Mouse (Mus musculus): ENCODE measurements around the gene Gm17622. TPM values are rescaled to one million over a fixed set of nuclear protein-coding genes. Genes with fewer than 3 reads are reported as not detected.
A peak's percentile ranks its signal among the peaks of the same experiment; 100 is the strongest.

The Gm17622 gene
- total RNA-seq, 2 experiments from 2014 or later = not detected

DNA sequence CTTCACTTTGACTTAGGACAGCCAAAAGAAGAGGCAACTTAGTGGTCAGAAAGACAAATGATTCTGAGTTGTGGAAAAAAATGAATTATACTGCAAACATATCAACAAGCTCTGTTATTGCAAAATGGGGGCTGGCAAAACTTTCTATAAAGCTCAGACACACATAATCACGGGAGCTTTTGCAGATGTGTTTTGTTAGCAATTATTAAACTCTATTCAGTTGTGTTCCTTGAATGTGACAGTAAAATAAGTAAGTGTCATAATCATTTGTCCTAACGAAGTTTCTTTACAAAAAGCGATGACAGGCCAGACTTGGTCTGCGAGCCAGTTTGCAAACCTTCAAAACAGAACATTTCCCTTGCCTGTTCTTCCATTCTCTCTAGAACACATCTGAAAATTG is 17.0 kb downstream of the Gm17622 start:
- no peak for ATAC-seq (replicated peaks; ENCODE audit: poor library complexity, severe bottlenecking)

DNA sequence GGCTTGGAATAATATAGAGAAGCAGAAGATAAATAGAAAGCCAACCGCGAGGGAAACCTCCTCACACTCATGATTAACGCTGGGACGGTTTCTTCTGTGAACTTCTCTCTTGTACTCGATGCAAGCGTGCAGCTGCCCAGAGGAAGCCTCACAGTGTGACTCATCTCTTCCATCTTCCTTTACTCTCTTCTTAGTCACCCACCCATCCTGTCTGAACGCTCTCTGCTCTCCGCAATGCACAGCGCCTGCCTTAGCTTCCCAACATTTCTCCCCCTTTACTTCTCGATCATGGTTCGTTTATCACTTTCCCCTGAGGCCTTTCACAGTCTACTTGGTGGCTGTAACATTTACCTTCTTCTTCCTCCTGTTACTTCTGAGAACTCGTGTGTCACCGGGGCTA is 20.1 kb downstream of the Gm17622 start:
- ATAC-seq (replicated peaks; ENCODE audit: poor library complexity, severe bottlenecking) = peak; percentile 85

DNA sequence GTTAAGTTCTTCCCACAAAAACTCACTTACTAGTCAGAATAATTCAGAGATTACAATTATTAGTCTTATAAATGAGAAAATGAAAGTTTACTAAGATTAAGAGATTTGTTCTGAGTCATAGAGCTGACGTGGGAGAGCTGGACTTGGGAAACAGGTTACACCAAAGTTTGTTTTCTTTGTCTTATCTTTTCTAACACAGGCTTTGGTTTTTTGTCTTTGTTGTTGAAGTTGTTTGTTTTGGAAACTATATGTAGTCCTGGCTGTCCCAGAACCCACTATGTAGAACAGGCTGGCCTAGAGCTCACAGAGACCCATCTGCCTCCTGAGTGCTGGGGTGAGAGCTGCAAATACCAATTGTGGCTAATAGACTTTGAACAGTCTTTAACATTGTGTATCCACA is 20.7 kb downstream of the Gm17622 start:
- ATAC-seq (replicated peaks; ENCODE audit: poor library complexity, severe bottlenecking) = no peak

DNA sequence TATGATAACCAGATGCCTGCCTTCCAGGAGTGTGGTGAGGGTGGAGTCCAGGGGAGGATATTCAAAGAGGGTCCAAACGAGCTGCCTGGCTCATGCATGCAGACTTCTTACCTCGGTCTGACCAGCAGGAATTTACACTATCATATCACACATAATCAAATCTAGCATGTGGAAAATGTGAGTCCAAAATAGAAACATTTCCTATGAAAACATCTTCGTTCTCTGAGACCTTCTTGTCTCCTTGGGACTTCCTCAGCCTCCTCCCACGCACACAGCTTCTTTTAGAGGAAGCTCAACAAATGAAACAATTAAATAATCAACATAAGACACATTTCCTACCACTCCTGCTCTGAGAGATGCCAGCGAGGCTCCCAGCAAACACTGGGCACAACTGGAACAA is 21.4 kb downstream of the Gm17622 start:
- ATAC-seq (replicated peaks; ENCODE audit: poor library complexity, severe bottlenecking) = no peak

DNA sequence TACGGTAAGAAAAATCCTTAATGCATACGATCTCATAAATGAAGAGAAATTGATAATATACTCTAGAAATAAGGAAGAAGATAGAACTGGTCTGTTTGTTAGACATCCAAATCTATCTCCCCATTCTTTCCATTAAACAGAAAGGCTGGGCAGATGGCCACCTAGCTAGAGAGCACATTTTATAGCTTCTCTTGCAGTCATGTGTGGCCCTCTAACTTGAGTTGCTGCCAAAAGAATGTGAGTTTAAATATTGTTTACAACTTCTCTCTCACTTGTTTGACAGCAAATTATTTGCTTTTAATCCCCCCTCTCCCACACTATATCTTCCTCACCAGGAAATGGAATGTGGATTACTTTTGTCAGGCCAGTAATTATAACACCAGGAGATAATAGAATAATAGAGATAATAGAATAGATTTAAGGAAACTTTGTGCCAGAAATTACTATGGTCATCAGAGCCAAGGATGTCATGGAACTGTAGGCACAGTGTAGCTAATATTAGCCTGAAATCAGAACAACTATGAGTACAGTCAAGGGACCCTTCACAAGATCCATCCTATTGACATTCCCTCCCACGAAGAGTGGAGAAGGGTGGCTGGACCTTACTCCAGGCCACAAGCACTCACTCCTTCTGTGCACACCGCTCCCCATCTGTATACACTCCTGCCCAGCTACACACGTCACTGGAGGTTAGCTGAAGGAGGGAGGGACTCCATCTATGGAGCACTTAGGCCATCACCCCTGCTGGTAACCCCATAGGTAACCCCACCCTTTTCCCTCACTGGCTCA is 23.8 kb downstream of the Gm17622 start:
- no peak for ATAC-seq (replicated peaks; ENCODE audit: poor library complexity, severe bottlenecking)

DNA sequence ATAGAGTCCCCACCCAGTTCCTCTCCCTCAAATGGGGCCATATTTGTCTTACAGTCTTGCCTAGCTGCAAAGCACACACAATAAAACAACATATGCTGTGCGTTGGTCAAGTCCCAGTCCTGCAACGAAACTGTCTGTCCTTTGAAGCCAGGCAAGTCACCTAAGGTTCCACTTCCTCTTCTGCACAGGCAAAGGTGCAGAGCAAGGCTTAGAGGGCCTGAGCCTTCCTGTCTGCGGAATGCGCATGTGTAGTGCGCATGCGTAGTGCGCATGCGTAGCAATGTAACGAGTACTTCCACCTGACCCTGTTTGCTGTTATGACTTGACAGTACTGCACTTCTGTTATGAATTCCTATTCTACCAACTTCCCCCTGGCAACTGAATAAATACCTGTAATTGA is 25.7 kb downstream of the Gm17622 start:
- peak; percentile 33; the same call in 1 of the 2 replicates for ATAC-seq (replicated peaks; ENCODE audit: poor library complexity, severe bottlenecking)

DNA sequence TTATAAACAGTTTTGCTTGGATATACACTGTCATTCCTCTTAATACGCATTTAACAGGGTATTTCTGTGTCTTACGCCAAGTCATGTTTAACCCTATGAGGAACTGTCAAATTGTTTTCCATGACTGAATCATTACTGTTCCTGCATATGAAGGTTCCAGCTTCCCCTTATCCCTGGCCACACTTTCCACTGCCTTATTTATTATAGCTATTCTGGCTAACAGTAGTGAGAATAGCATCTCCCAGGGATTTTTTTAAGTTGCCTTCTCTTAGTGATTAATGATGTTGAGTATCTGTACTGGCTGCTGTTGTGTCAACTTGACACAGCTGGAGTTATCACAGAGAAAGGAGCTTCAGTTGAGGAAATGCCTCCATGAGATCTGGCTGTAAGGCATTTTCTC is 26.8 kb downstream of the Gm17622 start:
- no peak for ATAC-seq (replicated peaks; ENCODE audit: poor library complexity, severe bottlenecking)

DNA sequence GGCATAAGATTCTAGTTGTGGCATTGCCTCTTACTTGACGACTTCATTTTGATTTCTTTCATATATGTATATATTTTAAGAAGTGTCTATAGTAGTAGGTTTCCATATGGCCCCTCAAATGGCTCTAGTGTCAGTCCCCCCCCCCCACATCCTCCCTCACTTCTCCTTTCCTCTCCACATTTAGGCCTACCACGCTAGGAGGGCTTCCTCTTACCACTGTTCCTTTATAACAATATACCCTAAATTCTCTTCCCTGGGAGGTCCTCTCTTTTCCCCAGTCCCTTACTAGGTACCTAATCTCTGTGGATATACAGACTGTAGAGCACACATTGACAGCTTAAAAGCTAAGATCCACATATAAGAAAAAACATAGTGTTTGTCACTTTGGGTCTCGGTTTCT is 30.8 kb downstream of the Gm17622 start:
- ATAC-seq (replicated peaks; ENCODE audit: poor library complexity, severe bottlenecking) = peak; percentile 59; the same call in 1 of the 2 replicates

DNA sequence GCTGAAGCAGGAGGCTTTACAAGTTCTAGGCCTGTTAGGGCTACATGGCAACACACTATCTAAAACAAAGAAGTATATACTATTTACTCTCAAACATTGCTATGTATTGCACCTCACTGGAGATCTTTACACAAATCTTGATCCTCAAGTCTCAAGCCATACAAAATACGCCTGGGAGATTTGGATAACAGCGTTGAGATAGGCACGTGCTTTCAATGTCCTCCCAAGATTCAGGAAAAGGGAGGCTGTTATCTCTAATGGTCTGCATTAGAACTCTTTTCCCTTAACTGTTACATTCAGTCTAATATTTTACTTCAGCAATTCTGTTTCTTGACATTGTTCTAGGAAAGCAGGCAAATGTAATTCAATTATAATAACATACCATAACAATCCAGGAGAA is 36.5 kb downstream of the Gm17622 start:
- ATAC-seq (replicated peaks; ENCODE audit: poor library complexity, severe bottlenecking) = no peak

DNA sequence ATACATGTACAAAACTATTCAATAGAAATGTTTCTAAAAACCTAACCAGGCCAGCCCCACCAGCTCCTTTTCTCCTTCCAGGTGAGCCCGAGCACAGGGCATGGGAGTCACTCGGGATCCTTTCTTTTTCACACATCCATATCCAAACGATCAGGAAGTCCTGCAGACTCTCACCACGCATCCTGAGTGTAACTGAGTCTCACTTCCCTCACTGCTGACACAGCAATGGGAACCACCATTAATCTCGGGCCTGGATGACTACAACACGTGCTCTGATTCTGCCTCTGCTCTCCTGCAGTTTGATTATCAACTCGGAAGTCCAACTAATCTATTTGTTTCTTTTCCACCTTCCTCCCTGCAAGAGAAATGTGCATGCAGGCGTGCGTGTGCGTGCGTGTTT is 37.3 kb downstream of the Gm17622 start:
- peak; percentile 86 for ATAC-seq (replicated peaks; ENCODE audit: poor library complexity, severe bottlenecking)

DNA sequence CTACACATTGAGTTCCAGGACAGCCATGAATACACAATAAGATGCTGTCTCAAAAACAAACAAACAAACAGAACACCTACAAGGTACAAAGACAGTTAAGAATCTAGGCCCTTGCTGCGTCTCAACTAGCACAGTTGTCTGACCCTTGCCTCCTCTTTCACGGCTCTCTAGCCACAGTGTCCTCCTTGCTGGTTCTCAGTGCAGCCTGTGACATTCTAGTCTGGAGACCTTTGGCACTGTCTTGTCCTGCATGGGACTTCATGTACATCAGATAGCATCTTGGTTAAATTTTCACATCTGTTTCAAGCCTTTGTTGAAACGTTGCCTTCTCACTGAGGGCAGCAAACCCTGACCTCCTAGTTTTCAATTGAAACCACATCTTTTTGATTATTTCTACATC is 38.2 kb downstream of the Gm17622 start:
- ATAC-seq (replicated peaks; ENCODE audit: poor library complexity, severe bottlenecking) = no peak

DNA sequence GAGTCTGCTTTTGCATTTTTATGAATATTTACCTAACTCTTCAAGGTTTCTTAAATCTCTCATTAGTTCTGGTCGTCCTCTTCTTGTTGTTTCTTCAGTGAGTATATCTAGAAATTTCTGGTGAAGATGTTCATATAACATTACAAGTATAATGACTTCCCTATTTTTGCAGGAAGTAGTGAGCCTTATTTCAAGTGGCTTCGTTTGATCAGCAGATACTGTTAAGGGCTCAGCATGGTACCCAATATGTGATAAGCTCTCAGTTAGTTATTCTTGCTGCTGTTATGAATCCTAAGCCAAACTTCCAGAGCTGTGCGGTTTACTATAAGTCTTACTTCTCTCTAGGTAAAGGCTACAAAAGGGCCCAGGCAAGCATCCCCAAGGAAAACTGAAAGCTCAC is 39.0 kb downstream of the Gm17622 start:
- no peak for ATAC-seq (replicated peaks; ENCODE audit: poor library complexity, severe bottlenecking)

DNA sequence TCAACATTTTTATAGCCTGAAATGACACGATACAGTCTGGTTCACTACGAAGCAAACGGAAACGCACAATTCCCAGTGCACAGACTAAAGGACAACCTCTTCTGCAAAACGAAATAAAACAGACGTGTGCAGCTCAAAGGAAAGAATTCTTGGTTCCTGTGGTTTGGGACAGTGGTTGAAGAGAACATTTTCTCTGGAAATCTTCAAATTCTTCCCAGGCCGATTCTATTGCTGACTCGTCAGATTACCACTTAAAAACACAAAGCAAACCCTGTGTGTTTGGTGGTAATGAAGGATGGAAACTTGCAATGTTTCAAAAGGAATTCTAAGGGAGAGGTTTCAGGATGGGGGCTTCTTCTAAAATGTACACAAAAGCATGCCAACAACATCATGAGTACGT is 39.5 kb downstream of the Gm17622 start:
- ATAC-seq (replicated peaks; ENCODE audit: poor library complexity, severe bottlenecking) = no peak

DNA sequence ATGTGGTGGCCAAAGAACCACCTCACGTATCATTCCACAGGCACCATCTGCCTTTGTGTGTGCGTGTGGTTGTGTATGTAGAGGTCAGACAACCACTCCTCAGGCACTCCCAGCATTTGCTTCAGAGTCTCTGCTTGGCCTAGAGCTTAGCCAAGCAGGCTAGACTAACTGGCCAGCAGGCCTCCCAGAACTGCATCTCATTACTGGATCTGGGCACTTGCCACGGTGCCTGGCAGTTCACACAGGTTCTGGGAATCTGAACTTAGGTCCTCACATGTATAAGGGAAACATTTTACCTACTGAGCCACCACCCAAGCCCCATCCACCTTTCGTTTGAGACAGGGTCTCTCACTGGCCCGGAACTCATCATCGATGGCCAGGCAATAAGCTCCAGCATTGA is 41.6 kb downstream of the Gm17622 start:
- no peak for ATAC-seq (replicated peaks; ENCODE audit: poor library complexity, severe bottlenecking)

DNA sequence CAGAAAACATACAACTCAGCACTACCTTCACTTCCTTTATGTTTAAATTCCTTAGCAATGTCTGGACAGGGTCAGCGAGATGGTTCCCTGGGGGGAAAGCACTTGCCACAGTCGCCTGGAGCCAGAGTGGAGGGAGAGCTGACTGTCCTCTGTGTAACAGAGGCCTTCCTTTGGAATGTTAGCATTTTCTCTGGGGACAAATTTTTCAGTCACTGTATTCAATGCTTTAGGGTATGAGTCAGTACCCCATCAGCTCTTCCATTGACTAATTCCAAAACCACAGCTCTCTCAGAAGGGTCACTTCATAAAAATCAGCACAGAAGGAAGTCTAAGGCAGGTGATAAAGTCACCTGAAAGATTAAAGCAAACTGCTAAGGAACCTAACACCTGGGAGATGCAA is 43.2 kb downstream of the Gm17622 start:
- no peak for ATAC-seq (replicated peaks; ENCODE audit: poor library complexity, severe bottlenecking)

DNA sequence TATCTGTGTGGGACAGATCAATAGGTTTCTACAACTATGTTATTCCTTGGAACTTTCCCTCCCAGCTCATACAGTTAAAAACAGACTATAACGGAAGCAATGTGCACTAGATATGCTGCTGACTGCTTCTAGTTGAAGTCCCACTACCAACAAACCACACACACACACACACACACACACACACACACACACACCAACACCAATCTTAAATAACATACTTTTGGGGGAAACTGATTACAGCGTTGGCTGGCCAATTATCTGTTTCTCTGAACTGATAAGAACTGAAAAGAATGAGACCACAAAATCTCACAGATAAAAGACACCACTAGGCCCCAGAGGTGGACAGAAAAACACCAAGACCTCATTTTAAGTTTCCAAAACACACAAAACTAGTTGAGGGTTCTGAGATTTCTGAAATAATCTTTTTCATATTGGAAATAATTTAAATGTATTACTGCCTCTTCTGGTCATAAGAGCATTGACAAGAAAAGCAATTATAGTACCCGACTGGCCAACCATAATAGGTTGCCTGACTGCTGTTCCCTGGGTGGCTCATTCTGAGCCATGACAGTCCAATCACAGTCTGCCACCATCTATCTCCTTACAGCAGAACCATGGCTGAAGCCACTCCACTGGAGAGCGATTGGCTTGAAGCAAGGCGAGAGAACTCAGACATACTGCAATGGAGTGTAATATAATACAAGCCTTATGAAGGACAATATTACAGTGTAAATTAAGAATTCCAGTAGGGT is 46.5 kb downstream of the Gm17622 start:
- ATAC-seq (replicated peaks; ENCODE audit: poor library complexity, severe bottlenecking) = no peak

DNA sequence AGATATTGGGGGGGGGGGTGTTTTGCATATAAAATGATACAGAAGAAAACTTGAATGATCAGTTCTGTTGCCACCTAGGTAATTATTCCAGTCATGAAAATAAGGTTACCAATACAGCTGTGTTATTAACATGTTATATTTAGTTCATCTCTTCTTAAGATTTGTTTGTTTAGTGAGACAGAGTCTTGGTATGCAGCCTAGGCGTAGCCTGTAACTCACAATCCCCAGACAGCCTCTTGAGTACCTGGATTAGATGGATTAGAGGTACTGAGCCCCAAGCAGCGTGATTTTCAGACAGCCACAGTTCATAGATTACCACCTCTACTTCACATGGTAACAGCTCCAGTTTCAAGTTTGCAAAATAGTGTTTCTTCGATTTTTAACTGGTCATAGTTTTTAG is 47.6 kb downstream of the Gm17622 start:
- no peak for ATAC-seq (replicated peaks; ENCODE audit: poor library complexity, severe bottlenecking)

Other genes starting within 250 kb of the Gm17622 start
- 9.1 and 18.5 TPM in 2 replicates for gene Poc5, start 102.4 kb upstream of the Gm17622 start, total RNA-seq (2014; fragmentation: Nextera tagmentation)
- gene Poc5, start 102.4 kb upstream of the Gm17622 start, total RNA-seq (2017) = 14.1 and 21.1 TPM in 2 replicates
- gene Ankdd1b, start 19.5 kb upstream of the Gm17622 start, total RNA-seq (2014; fragmentation: Nextera tagmentation) = not detected in 2 replicates
- gene Ankdd1b, start 19.5 kb upstream of the Gm17622 start, total RNA-seq (2017) = 0.04 TPM in 1 of 2 replicates, not detected in the other
- gene Polk, start 51.8 kb downstream of the Gm17622 start, total RNA-seq (2014; fragmentation: Nextera tagmentation) = 11.5 and 15.2 TPM in 2 replicates
- 9.9 and 13.3 TPM in 2 replicates for gene Polk, start 51.8 kb downstream of the Gm17622 start, total RNA-seq (2017)
- 30.6 and 31.5 TPM in 2 replicates for gene Col4a3bp, start 51.9 kb downstream of the Gm17622 start, total RNA-seq (2014; fragmentation: Nextera tagmentation)
- 37.2 and 54.6 TPM in 2 replicates for gene Col4a3bp, start 51.9 kb downstream of the Gm17622 start, total RNA-seq (2017)
- 50.1 and 53.2 TPM in 2 replicates for gene Hmgcr, start 180.2 kb downstream of the Gm17622 start, total RNA-seq (2014; fragmentation: Nextera tagmentation)
- 36.8 and 43.4 TPM in 2 replicates for gene Hmgcr, start 180.2 kb downstream of the Gm17622 start, total RNA-seq (2017)

Data from granulocyte monocyte progenitor cell, adult 5-6 weeks (primary cell).